Mouse (Mus musculus) Patski (cell line): ENCODE results near the gene Lrpap1. TPM values are rescaled to one million over a fixed set of nuclear protein-coding genes. Genes with fewer than 3 reads are reported as not detected.

ENCODE experiments used
- ATAC-seq: fragments of 100-300 bp; one replicate; pipeline ENCODE4 v1.8.0; 2021
- CTCF ChIA-PET: fragments of 350-600 bp; sonication (Branson Sonifier 250); formaldehyde crosslinking; loops from one replicate; lab custom pipeline; 2022; ENCODE audit warnings: inconsistent platforms; lab: Charles Lee
- POLR2A ChIA-PET: fragments of 350-600 bp; sonication (Branson Sonifier 250); formaldehyde crosslinking; loops from one replicate; lab custom pipeline; 2022; ENCODE audit warnings: antibody characterized with exemption, inconsistent platforms; lab: Charles Lee
- DNase-seq: peaks from one replicate; pipeline ENCODE4 v3.0.0-alpha.2; 2011; ENCODE audit warnings: low read depth, low spot score
- H3K27me3 ChIP-seq: fragments of 371-371 bp; one replicate; pipeline ENCODE4 v1.5.1; 2021
- CTCF ChIP-seq: fragments of 100-300 bp; IDR thresholded peaks from one replicate; pipeline ENCODE4 v1.5.1; 2021
- in situ Hi-C: fragments of 300-500 bp; cut with MboI; formaldehyde crosslinking; loops from 3 replicates; pipeline ENCODE4 v1.11.1; 2018; ENCODE audit warnings: low pct_unique_long_range_greater_than_20kb, mixed read lengths
- polyA plus RNA-seq: library from polyadenylated mRNA; unstranded; gene quantifications from one replicate; pipeline ENCODE4 v1.2.3, GENCODE M21; 2021

The Lrpap1 gene
- polyA plus RNA-seq, 1 experiment from 2014 or later: 161 TPM

DNA sequence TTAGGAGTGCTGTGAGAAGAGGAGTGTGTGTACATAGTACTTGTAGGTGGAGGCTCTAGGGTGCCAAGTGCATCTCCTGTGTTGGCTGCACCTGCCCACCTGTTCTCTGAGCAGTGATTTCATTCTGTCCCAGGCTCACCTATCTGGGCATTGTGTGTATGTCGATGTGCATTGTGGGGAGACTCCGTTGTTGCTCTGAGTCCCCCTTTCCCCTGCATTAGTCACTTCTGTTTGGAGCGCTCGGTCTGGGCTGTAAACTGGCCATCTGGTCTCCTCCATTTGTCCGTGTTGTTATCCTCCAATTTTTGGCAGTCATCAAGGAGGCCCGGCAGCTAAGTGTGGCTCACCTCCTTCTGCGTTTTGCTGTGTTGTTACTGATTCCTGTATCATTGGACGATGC, 14.5 kb upstream of the Lrpap1 start:
- TF ChIP-seq CTCF: no peak
- POLR2A ChIA-PET: no interaction called here
- DNase-seq (no peak), ATAC-seq (no peak)
- peaks cover 15% of the 10 kb centered on the region for H3K27me3 ChIP-seq
- CTCF ChIA-PET: interaction anchor here (2.2 kb wide), 1 partner anchor 8 kb away, joined by 7 read pairs; no protein-coding TSS in a partner anchor
- in situ Hi-C loops: no loop called here

DNA sequence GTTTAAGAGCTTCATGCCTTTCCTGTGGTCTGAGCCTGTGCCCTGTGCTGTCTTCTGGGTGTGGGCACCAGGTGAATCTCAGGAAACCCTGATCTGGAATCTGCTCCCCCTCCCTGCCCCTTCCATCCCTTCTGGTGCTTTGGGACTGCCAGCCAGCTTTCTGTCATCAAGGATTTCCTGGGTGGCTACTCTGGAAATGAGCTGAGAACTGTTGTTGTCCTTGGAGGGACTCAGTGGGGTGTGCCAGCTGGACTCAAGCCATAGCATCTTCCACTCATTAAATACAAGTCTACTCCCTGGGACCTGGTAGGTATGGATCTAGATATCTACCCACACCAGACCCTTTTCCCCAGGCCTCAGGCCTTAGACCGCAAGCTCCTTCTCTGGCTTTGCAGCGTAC, 12.9 kb upstream of the Lrpap1 start:
- H3K27me3 ChIP-seq: peaks cover 12% of the 10 kb centered on the region
- in situ Hi-C loops: no loop called here
- ATAC-seq (no peak), DNase-seq (no peak)
- no peak for TF ChIP-seq CTCF
- ChIA-PET POLR2A (no interaction called here), CTCF (interaction anchor here (0.6 to 2.2 kb wide), 4 partner anchors 8 to 857 kb away, joined by 3 to 7 read pairs (median 4); no protein-coding TSS in a partner anchor)

DNA sequence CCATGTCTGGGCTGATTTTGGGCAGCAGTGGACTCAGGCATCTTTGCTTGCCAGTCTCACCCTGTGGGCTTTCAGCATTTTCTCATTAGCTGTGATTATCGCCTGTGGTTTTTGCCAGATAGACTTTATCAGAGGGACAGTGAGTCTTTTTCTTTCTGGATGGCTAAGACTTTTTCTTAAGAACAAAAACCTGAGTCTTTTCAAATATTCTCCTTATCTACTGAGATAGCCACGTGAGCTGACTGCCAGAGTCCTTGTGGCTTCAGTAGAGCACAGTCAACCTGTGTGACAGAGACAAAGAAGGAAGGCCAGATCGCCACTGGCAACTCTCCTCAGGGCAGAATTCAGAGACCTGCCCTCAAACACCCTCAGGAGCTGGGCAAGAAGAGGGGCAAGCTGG, 12.1 kb upstream of the Lrpap1 start:
- ChIA-PET POLR2A (no interaction called here), CTCF (interaction anchor here (0.8 to 1.7 kb wide), 2 partner anchors 9 to 14 kb away, joined by 3 to 6 read pairs; no protein-coding TSS in a partner anchor)
- ATAC-seq (no peak), DNase-seq (no peak)
- H3K27me3 ChIP-seq: peaks cover 7% of the 10 kb centered on the region
- in situ Hi-C loops: no loop called here
- TF ChIP-seq CTCF: no peak

DNA sequence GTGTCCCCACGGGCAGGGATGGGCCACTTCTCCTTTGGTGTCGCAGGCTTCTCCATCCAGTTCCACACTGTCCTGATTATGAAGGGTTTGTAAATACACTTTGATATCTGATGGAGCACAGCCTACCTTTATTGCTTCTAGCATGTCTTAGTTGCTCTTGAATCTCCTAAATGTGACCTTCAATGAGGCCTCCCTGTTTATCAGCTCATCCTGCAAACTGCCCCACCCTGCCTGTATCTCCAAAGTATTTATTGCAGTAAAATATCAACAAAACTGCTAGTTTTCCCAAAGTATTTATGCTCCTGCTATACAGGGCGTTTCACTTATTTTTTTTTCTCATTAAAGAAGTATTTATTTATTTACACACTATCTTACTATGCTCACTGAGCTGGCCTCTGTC, 10.4 kb upstream of the Lrpap1 start:
- ATAC-seq (no peak), DNase-seq (no peak)
- ChIA-PET POLR2A (no interaction called here), CTCF (no interaction called here)
- H3K27me3 ChIP-seq: peaks cover 11% of the 10 kb centered on the region
- TF ChIP-seq CTCF: no peak
- in situ Hi-C loops: no loop called here

DNA sequence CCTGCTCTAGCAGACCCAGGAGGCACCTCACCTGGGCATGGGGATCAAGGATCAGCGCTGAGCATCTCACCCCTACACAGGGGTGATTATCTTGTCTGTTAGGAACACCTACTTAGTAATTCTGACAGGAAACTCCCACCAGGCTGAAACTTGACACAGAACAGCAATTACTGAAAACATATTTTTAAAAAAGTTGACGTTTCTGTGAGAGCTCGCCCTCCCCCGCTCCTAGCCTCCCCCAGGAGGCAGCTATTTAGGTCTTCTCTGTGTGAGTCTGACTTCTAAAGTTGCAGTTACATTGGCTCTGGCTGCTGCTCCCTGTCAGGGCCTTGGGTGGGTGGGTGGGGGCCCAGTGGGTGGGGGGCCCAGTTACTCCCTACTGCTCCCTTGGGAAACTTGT, 6.9 kb upstream of the Lrpap1 start:
- no peak for TF ChIP-seq CTCF
- in situ Hi-C loops: no loop called here
- DNase-seq (no peak), ATAC-seq (no peak)
- ChIA-PET CTCF (no interaction called here), POLR2A (no interaction called here)
- peaks cover 26% of the 10 kb centered on the region for H3K27me3 ChIP-seq

DNA sequence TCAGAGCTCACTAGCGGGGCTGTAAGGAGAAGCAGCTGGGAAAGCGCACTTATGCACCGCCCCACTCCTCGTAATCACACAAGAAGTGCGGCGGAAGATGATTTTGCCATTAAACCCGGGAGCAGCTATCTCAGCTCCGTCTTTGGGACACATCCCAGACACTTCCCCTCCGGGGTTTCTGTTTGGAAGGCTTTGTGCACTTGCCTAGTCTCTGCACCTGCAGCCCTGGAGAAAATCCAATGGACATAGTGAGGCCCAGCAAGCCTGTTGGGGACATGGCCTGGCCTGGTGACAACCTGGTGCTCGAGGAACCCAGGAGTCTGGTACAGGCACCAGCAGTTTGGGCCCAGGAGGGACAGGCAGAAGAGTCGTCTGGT, 344 bp upstream of the Lrpap1 start:
- peaks cover 18% of the 10 kb centered on the region for H3K27me3 ChIP-seq
- in situ Hi-C loops: no loop called here
- CTCF ChIA-PET: interaction anchor here (0.8 kb wide), 1 partner anchor 18 kb away, joined by 3 read pairs; no protein-coding TSS in a partner anchor
- peak; percentile 11 for ATAC-seq
- no peak for DNase-seq
- no peak for TF ChIP-seq CTCF
- POLR2A ChIA-PET: interaction anchor here (0.6 kb wide), 1 partner anchor 395 kb away, joined by 3 read pairs; no protein-coding TSS in a partner anchor

DNA sequence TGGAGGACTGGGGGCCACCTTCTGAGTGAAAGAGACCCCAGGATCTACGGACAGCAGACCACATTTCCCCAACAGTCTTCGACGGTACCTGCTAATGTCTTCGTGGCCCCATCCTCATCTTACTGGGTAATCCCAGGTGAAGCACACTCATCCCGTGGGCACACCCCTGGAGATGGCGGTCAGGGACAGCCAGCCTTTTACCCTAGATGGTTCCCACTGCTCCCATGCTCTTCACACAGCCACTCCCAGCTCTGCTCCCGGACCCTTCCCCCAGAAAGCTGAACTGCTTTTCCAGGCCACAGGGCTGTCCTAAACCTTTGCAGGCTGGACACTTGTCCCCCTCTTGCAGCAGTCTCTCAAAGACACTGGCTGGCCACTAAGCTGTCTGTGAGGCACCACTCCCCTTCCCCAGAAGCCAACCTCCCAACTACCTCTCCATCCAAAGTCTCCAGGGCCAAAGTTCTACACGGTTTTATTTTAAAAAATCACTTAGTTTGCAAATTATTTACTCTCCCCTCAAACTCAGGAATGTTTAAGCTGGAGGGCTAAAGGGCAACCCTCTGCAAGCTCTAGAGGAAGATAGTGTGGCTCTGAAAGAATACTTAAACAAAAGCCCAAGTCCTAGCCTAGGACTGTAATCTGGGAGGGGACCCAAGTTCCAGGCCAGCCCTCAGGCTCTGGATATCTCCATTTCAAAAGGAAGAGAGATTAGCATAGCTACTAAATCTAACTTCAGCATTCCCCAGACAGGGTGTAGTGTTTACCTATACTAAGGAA, 1.2 kb downstream of the Lrpap1 start:
- DNase-seq (no peak), ATAC-seq (no peak)
- CTCF ChIA-PET: interaction anchor here (1.2 to 1.3 kb wide), 2 partner anchors 19 to 119 kb away, joined by 3 read pairs; no protein-coding TSS in a partner anchor
- in situ Hi-C loops: no loop called here
- no peak for TF ChIP-seq CTCF
- H3K27me3 ChIP-seq: peaks cover 7% of the 10 kb centered on the region
- POLR2A ChIA-PET: interaction anchor here (0.5 to 1.1 kb wide), 4 partner anchors 10 to 1484 kb away, joined by 3 to 4 read pairs (median 3); no protein-coding TSS in a partner anchor

DNA sequence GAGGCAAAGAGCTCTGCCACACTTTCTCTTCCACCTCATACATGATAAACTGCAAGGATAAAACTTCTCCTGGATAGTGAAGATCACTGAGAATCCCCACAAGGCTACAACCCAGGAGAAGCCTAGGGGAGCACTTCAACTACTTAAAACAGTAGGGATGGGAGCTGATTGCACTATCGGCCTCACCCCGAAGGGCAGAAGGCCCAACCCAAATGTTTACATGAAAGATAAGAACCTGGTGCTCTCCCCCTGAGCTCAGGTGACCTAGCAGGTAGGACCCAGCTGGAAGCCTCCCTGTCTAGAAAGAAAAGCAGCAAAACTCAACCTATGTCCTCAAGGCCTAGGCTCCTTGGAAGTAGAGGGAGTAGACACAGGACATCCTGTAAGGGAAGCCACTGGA, 2.0 kb downstream of the Lrpap1 start:
- H3K27me3 ChIP-seq: peaks cover 7% of the 10 kb centered on the region
- ChIA-PET POLR2A (no interaction called here), CTCF (interaction anchor here (1.3 to 1.5 kb wide), 2 partner anchors 14 to 118 kb away, joined by 3 read pairs; no protein-coding TSS in a partner anchor)
- in situ Hi-C loops: no loop called here
- ATAC-seq (no peak), DNase-seq (no peak)
- TF ChIP-seq CTCF: no peak

DNA sequence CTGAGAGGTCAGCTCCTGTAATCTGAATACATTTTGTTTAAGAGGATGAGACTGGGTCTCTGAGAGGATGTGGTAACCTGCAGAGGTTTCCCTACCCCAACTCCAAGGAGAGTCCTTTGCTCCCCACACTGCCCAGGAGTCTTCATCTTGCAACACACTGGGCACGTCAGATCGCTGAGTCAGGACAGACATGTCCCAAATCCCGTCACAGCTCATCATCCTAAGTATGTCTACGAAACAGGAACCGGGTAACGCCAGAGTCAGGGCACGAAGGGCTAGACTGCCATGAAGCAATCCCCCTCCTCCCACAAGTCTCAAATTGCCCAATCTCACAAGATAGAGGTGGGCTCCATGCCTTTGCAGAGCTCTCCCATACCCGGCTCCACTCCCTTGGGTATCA, 2.5 kb downstream of the Lrpap1 start:
- ATAC-seq (no peak), DNase-seq (no peak)
- POLR2A ChIA-PET: no interaction called here
- TF ChIP-seq CTCF: no peak
- CTCF ChIA-PET: interaction anchor here (1.5 kb wide), 1 partner anchor 14 kb away, joined by 3 read pairs; no protein-coding TSS in a partner anchor
- H3K27me3 ChIP-seq: peaks cover 4% of the 10 kb centered on the region
- in situ Hi-C loops: no loop called here

DNA sequence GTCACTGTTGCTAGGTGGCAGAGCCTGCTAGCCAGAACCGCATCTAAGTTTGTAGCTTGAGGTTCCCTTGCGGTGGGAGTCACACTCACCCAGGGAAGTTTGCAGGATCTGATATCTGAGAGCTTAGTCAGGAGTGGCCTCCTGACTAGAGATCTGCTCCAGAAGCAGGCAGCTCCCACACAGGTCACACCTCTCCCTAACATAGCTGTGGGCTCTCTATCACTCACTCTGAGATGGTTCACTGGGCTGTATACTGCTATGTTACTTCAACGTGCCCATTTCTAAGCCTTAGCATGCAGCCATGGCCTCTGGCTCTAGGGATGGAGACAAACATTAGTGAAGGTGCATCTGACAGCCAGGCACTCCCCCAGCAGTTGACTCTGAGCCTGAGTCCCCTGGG, 13.9 kb downstream of the Lrpap1 start:
- POLR2A ChIA-PET: interaction anchor here (0.6 kb wide), 1 partner anchor 50 kb away, joined by 3 read pairs; the partner anchor contains the start of gene Hgfac
- in situ Hi-C loops: loop anchor here (5.0 kb wide), 2 partner anchors 39 to 104 kb away; no protein-coding TSS in a partner anchor
- CTCF ChIA-PET: no interaction called here
- no peak for ATAC-seq
- no peak for DNase-seq
- TF ChIP-seq CTCF: no peak
- no peaks in the 10 kb centered on the region for H3K27me3 ChIP-seq

DNA sequence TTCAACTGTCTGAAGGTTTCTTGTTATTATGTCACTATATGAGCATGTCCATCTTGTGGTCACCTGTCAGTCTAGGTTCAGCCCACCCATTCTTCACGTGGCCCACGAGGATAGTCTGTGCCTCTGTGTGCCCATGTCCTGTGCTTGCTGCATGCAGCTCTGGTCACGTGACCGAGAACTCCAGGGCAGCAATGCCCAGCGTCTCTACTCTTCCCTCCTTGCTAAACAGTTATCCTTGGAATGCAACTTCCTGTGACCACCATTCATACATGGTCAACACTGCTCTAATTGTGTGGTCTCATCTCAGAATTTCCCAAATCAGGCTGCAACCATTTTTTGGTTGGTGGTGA, 16.0 kb downstream of the Lrpap1 start:
- no peak for TF ChIP-seq CTCF
- DNase-seq (no peak), ATAC-seq (no peak)
- in situ Hi-C loops: no loop called here
- POLR2A ChIA-PET: no interaction called here
- H3K27me3 ChIP-seq: no peaks in the 10 kb centered on the region
- CTCF ChIA-PET: interaction anchor here (0.7 to 3.7 kb wide), 11 partner anchors 10 to 171 kb away, joined by 3 to 25 read pairs (median 6); no protein-coding TSS in a partner anchor
